Mouse (Mus musculus): ENCODE data around the gene Lenep. TPM values are rescaled to one million over a fixed set of nuclear protein-coding genes. Genes with fewer than 3 reads are reported as not detected.

Lenep gene
- polyA plus RNA-seq, 1 experiment = not detected

GRCm38 (mm10) chr3:89392871-89393311 is 9.7 kb downstream of the Lenep start:
- peak; percentile 65 for DNase-seq
- Histone ChIP-seq H3K27me3 (replicated peaks; ENCODE audit: control insufficient read depth, insufficient read depth, low read length) (no peaks in the 10 kb centered on the region), H3K36me3 (ENCODE audit: control insufficient read depth, insufficient read depth, low read length) (no peaks in the 10 kb centered on the region), H3K4me1 (ENCODE audit: control insufficient read depth, insufficient read depth, low read length) (peaks cover 36% of the 10 kb centered on the region), H3K4me3 (ENCODE audit: insufficient read depth, low read depth, low read length) (peak overlapping the region; percentile 83), H3K27ac (ENCODE audit: insufficient read depth, low read depth, low read length) (peak overlapping the region; percentile 92)
- no peak for TF ChIP-seq POLR2A (IDR thresholded peaks at IDR 0.05; ENCODE audit: low read depth, low read length)
- no peak for TF ChIP-seq CTCF (conservative IDR thresholded peaks at IDR 0.05; ENCODE audit: insufficient read depth, insufficient read length, low read depth, low read length)
- under 1% methylated on average over 18 of the region's 24 CpGs for WGBS

GRCm38 (mm10) chr3:89391663-89392511 is 10.7 kb downstream of the Lenep start:
- Histone ChIP-seq H3K4me3 (ENCODE audit: insufficient read depth, low read depth, low read length) (peak overlapping the region; percentile 83), H3K36me3 (ENCODE audit: control insufficient read depth, insufficient read depth, low read length) (no peaks in the 10 kb centered on the region), H3K27me3 (replicated peaks; ENCODE audit: control insufficient read depth, insufficient read depth, low read length) (no peaks in the 10 kb centered on the region), H3K27ac (ENCODE audit: insufficient read depth, low read depth, low read length) (peak overlapping the region; percentile 97), H3K4me1 (ENCODE audit: control insufficient read depth, insufficient read depth, low read length) (peaks cover 39% of the 10 kb centered on the region)
- peak; percentile 86 for DNase-seq
- 1% methylated on average over 50 of the region's 56 CpGs for WGBS
- TF ChIP-seq POLR2A (IDR thresholded peaks at IDR 0.05; ENCODE audit: low read depth, low read length) = no peak
- no peak for TF ChIP-seq CTCF (conservative IDR thresholded peaks at IDR 0.05; ENCODE audit: insufficient read depth, insufficient read length, low read depth, low read length)

GRCm38 (mm10) chr3:89390699-89391662 is 11.6 kb downstream of the Lenep start:
- Histone ChIP-seq H3K36me3 (ENCODE audit: control insufficient read depth, insufficient read depth, low read length) (no peaks in the 10 kb centered on the region), H3K4me3 (ENCODE audit: insufficient read depth, low read depth, low read length) (peak overlapping the region; percentile 83), H3K27ac (ENCODE audit: insufficient read depth, low read depth, low read length) (peak overlapping the region; percentile 78), H3K4me1 (ENCODE audit: control insufficient read depth, insufficient read depth, low read length) (peaks cover 35% of the 10 kb centered on the region), H3K27me3 (replicated peaks; ENCODE audit: control insufficient read depth, insufficient read depth, low read length) (no peaks in the 10 kb centered on the region)
- peak; percentile 47 for DNase-seq
- TF ChIP-seq POLR2A (IDR thresholded peaks at IDR 0.05; ENCODE audit: low read depth, low read length) = no peak
- no peak for TF ChIP-seq CTCF (conservative IDR thresholded peaks at IDR 0.05; ENCODE audit: insufficient read depth, insufficient read length, low read depth, low read length)
- 13% methylated on average over 19 of the region's 19 CpGs for WGBS

GRCm38 (mm10) chr3:89390111-89390515 is 12.5 kb downstream of the Lenep start:
- peak overlapping the region; percentile 2; the same call in 1 of the 2 replicates for H3K27ac ChIP-seq (ENCODE audit: insufficient read depth, low read depth, low read length)
- H3K4me1 ChIP-seq (ENCODE audit: control insufficient read depth, insufficient read depth, low read length) = peaks cover 35% of the 10 kb centered on the region
- no peaks in the 10 kb centered on the region for H3K36me3 ChIP-seq (ENCODE audit: control insufficient read depth, insufficient read depth, low read length)
- no peak overlapping the region for H3K4me3 ChIP-seq (ENCODE audit: insufficient read depth, low read depth, low read length)
- no peak for TF ChIP-seq POLR2A (IDR thresholded peaks at IDR 0.05; ENCODE audit: low read depth, low read length)
- no peak for TF ChIP-seq CTCF (conservative IDR thresholded peaks at IDR 0.05; ENCODE audit: insufficient read depth, insufficient read length, low read depth, low read length)
- WGBS = 4% methylated on average over 5 of the region's 5 CpGs
- H3K27me3 ChIP-seq (replicated peaks; ENCODE audit: control insufficient read depth, insufficient read depth, low read length) = no peaks in the 10 kb centered on the region
- peak; percentile 56 for DNase-seq

GRCm38 (mm10) chr3:89388901-89389740 is 13.5 kb downstream of the Lenep start:
- Histone ChIP-seq H3K4me1 (ENCODE audit: control insufficient read depth, insufficient read depth, low read length) (peaks cover 35% of the 10 kb centered on the region), H3K27ac (ENCODE audit: insufficient read depth, low read depth, low read length) (no peak overlapping the region), H3K27me3 (replicated peaks; ENCODE audit: control insufficient read depth, insufficient read depth, low read length) (no peaks in the 10 kb centered on the region), H3K36me3 (ENCODE audit: control insufficient read depth, insufficient read depth, low read length) (no peaks in the 10 kb centered on the region), H3K4me3 (ENCODE audit: insufficient read depth, low read depth, low read length) (no peak overlapping the region)
- 54% methylated on average over 6 of the region's 6 CpGs for WGBS
- no peak for TF ChIP-seq POLR2A (IDR thresholded peaks at IDR 0.05; ENCODE audit: low read depth, low read length)
- TF ChIP-seq CTCF (conservative IDR thresholded peaks at IDR 0.05; ENCODE audit: insufficient read depth, insufficient read length, low read depth, low read length) = no peak
- DNase-seq = peak; percentile 47

- Histone ChIP-seq H3K27ac (ENCODE audit: insufficient read depth, low read depth, low read length) (no peak overlapping the region), H3K36me3 (ENCODE audit: control insufficient read depth, insufficient read depth, low read length) (no peaks in the 10 kb centered on the region), H3K27me3 (replicated peaks; ENCODE audit: control insufficient read depth, insufficient read depth, low read length) (no peaks in the 10 kb centered on the region), H3K4me3 (ENCODE audit: insufficient read depth, low read depth, low read length) (no peak overlapping the region), H3K4me1 (ENCODE audit: control insufficient read depth, insufficient read depth, low read length) (peaks cover 35% of the 10 kb centered on the region)
- DNase-seq = peak; percentile 73
- TF ChIP-seq CTCF (conservative IDR thresholded peaks at IDR 0.05; ENCODE audit: insufficient read depth, insufficient read length, low read depth, low read length) = no peak
- TF ChIP-seq POLR2A (IDR thresholded peaks at IDR 0.05; ENCODE audit: low read depth, low read length) = no peak
- 36% methylated on average over 11 of the region's 11 CpGs for WGBS
Measured at GRCm38 (mm10) chr3:89388134-89388881, 14.3 kb downstream of the Lenep start.
